Mouse (Mus musculus): ENCODE measurements around the gene Ncbp1.
"Not testable (repeated sequence)": the region's sequence is repeated elsewhere in the genome, so short reads cannot be mapped to it uniquely, and the experiment has no call there.

The Ncbp1 gene

GRCm38 (mm10) chr4:46129311-46130004, 9.0 kb upstream of the Ncbp1 start:
- DNase-seq (ENCODE audit: low spot score) = no peak

GRCm38 (mm10) chr4:46130221-46130620, 8.2 kb upstream of the Ncbp1 start:
- DNase-seq (ENCODE audit: low spot score) = peak; percentile 55

DNA sequence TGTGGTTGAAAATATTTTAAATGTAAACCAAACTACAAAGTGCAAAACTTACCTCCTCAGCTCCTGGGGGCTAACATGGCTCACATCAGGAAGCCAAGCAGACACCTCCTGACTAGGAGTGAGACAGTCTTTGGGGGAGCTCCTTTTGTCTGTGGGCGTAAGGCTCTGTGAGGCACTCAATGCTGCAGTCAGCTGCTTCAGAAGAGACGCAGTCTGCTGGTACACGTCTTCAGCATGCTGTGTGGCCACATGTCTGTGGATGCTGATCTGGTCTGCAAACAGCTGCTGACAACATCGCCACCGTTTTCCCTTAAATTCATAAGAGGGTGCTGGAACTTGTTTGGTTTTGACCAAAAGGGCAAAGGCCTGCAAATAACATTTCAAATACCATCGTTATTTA, 6.6 kb upstream of the Ncbp1 start:
- DNase-seq (ENCODE audit: low spot score) = no peak

DNA sequence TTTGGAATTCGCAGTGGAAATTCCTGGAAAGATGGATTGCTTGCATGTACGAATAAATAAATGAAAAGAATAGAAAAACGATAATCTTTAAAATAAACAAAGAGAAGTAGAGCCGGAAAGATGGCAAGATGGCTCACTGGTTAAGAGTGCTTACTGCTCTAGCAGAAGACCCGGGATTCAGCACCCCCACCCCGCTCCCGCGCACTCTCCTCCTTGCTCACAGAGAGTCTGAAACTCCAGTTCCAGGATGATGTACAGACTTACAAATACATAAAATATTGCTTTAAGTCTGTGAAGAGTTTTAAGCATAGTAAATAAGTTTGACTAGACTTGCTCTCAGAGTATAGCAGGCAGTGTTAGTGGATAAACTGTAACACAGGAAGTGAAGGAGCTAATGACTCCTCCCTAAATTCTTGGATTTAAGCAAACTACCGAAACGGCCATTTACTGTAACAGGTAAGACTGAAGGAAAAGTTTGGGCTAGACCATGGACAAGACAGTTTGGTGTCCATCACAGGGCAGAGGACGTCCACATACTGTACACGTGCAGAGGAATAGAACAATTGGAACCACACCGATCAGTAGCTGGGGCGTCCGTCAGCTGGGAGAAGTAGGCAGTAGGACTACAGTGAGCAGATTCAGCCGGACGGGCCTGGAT, 655 bp upstream of the Ncbp1 start:
- DNase-seq (ENCODE audit: low spot score) = no peak

GRCm38 (mm10) chr4:46144323-46144722, 5.9 kb downstream of the Ncbp1 start:
- no peak for DNase-seq (ENCODE audit: low spot score)

- DNase-seq (ENCODE audit: low spot score) = no peak
These were observed 8.5 kb downstream of the Ncbp1 start for GRCm38 (mm10) chr4:46146881-46147280.

DNA sequence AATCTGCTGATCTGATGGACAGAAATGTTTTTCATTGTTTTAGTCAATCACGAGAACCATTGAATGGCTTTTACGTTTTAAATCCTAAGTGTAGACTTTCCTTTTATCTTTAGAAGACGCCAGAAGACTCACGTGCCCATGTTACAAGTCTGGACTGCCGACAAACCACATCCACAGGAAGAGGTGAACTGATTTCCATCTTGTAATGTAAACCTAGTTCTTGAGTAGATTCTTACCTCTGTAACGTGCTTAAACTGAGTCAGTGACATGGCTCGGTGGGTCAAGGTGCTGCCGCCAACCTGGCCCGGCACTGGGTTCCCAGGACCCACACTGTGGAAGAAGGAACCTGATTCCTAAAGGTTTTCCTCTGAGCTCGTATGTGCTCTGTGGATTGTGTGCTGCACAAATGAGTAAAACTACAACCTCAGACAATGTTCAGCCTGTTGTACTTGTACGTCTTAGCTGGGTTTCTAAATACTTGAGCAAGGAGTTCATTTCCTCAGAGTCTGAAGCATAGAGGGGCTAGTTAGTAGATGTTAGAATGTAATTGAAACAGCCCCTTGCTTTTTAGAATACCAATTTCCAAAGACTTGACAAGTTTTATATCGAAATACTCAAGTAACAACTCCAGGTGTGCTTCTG, 13.6 kb downstream of the Ncbp1 start:
- no peak for DNase-seq (ENCODE audit: low spot score)

- DNase-seq (ENCODE audit: low spot score) = no peak
These were observed 25.6 kb downstream of the Ncbp1 start for GRCm38 (mm10) chr4:46164027-46164426.

DNA sequence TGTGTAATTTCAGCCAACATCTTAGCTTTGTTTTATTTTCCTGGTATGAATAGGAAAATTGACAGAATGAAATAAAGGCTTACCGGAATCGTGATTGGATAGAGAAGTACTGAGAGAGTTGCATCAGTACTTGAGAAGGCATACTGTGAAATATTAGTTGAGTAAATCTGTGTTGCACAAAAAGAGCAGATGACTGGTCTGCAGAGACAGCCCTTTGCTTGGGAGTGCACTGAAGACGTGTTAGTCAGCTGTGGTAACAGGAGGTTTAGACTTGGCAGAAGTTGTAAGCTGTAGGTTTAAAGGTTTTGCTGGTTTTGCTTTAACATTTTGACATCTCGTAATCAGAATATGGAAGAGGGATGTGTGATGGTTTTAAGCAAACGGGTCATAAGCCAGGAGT, 27.4 kb downstream of the Ncbp1 start:
- no peak for DNase-seq (ENCODE audit: low spot score)

DNA sequence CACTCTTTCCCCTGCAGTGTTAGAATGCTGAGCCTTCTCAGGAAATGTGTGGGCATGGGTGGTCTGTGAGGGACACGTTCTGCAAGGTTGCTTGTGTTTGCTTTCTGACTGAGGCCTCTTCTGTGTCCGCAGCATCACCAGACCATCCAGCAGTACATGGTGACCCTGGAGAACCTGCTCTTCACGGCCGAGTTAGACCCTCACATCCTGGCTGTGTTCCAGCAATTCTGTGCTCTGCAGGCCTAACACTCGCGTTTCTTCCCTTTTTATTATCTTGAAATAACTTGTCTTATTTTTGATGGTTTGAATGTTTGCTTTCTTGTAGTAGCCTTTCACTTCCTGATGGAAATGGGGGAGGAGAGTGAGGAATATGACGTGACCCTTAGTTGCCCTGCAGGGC, 33.3 kb downstream of the Ncbp1 start:
- no peak for DNase-seq (ENCODE audit: low spot score)

DNA sequence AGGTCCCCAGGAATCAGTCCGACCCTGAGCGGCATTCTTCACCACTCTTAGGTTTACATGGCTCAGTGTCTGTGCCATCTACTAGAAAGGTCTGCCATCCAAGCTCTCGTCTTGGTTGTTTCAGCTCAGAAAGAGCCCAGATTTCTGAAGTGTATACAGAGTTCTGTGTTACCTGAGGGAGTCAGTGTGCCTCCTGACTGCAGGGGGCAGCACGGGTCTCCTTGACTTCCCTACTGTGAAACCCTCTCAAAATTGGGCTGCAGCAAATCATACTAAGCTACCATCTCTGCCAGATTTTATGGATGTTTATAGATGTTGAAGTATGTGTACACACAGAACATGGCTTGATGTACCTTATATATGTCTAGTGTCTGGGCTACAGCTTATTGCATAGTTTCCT, 37.9 kb downstream of the Ncbp1 start:
- DNase-seq (ENCODE audit: low spot score) = no peak

DNA sequence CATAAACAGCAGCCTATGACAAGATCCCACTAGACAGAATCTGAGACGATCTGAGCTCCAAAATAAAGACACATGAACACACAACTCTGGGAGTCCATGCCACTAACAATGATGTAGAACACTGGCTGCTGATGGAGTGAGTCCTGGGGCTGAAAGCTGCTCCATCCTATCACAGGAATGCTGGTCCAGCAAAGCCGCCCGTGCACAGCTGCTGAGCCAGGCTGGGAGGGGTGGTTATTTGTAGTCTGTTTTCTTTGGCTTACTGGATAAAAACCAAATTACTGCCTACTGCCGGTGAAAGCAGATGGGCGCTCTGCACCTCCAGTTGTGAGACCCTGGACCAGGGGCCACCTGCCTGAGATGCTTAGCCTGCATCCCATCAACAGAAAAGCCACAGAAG, 38.6 kb downstream of the Ncbp1 start:
- no peak for DNase-seq (ENCODE audit: low spot score)

DNA sequence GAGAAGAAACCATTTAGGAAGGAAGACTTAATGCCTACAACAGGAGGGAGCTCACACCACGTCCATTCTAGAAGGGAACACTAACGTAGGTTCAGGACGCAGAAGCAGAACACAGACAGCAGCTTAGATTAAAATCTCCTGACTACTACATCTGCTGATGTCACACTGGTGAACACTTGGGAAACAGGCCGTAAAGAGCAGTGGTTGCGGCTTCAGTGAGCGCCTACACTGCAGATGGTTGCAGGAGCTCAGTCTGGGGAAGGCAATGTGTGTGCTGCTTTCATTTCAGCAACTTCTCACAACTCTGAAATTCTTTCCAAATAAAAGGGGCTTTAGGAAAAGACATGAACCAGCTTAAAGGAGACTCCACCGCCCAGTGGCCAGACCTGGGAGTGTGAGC, 39.1 kb downstream of the Ncbp1 start:
- no peak for DNase-seq (ENCODE audit: low spot score)

DNA sequence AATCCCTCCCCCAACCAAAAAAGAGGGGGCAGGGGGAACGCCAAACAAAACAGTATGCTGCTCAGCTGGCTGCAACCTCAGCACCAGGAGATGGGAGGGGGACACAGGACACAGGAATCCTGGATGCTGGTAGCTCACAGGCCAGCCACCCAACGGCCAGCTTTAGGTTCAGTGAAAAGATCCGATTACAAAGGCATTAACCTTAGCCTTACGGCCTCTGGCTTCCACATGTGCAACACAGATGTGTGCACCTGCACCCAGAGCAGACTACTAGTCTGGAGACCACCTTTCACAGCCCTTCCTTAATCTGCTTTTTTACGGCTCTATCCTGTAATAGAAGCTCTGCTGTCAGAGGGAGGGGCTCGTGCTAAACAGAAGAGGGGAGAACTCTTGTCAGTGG, 42.8 kb downstream of the Ncbp1 start:
- no peak for DNase-seq (ENCODE audit: low spot score)

DNA sequence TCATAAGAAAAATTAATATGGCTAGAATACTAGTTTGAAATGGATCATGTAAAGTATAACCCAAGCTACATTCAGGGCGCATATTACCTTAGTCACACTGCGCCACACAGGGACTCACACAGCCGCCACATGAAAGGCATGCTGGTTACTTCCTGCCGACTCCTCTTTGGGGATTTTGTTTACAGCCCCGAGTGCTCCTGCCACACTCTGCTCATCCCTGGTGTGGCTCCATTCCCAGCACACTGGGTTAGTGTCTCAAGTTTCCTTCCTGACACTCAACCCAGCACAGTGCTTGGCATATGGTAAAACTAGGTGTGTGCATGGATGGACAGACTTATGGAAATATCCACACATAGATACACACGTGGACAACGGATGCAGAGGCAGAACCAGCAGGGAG, 43.8 kb downstream of the Ncbp1 start:
- DNase-seq (ENCODE audit: low spot score) = no peak

DNA sequence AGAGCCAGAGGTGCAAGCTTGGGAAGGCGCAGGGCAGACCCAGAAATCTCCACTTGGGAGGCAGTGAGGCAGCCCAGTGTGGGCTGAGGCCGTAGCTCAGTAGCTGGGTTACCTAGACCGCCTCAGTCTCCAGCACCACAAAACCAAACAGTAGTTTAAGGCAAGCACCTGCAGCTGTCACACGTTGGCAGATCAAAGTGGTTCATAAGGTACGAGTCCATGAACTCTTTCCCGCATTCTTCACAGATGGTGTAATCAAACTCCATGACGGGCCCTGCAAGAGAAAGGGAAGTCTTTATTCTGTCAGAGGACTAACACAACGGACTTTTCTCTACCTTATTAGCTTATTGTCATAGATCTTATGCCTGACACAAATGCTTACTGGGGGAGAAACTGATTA, 47.0 kb downstream of the Ncbp1 start:
- DNase-seq (ENCODE audit: low spot score) = no peak

DNA sequence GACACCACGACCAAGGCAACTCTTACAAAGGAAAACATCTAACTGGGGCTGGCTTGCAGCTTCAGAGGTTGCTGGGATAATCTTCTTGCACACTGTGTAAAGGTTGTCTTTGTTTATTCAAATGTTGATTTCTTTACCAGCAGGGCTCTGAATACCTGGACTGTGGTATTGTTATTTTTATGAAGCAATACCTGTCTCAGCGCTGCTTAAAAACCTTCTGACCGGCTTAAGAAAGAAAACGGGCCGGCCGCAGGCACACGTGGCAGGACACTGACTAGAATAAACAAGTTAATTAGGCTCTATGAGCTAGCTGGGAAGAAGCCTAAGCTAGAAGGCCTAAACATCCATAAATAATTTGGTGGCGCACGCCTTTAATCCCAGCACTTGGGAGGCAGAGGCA, 47.5 kb downstream of the Ncbp1 start:
- no peak for DNase-seq (ENCODE audit: low spot score)

DNA sequence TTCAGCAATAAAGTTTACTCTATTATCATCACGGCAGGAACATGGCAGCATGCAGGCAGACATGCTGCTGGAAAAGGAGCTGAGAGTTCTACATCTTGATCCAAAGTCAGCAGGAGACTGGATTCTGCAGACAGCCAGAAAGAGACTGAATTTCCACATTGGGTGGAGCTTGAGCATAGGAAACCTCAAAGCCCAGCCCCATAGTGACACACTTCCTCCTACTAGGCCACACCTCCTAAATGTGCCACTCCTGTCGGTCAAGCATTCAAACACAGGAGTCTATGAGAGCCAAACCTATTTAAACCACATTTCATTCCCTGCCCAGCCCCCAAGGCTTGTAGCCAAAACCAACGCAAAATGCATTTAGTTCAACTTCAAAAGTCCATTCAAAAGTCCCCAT, 48.1 kb downstream of the Ncbp1 start:
- DNase-seq (ENCODE audit: low spot score) = no peak

GRCm38 (mm10) chr4:46192011-46192410, 53.6 kb downstream of the Ncbp1 start:
- not testable (repeated sequence) for DNase-seq (ENCODE audit: low spot score)

- DNase-seq (ENCODE audit: low spot score) = peak; percentile 96
These were observed 57.5 kb downstream of the Ncbp1 start, which contains the start of gene Xpa for GRCm38 (mm10) chr4:46195781-46196487. Xpa (minus strand) TSS chr4:46196311.

DNA sequence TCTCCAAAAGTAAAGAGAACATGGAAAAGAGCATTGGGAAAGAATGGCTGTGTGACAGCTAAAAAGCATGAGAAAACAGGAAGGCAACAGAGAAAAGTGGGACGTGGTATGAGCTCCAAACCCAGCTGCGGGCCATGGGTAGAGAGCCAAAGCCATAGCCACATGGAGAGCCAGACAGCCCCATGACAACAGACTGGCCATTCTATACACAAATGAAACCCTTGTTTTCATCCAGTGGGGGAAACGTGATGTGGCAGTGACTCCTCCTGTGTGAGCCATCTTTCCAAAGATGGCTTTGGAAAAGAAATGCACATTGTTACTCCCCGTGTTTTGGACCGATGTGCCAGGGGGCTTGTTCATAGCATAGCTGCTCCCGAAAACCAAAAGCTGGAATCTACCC, 58.1 kb downstream of the Ncbp1 start:
- no peak for DNase-seq (ENCODE audit: low spot score)

- no peak for DNase-seq (ENCODE audit: low spot score)
These were observed 59.7 kb downstream of the Ncbp1 start for GRCm38 (mm10) chr4:46198064-46198463.

All from urinary bladder, postnatal 14 days (tissue).